Mouse (Mus musculus) Patski (cell line): ENCODE results near the gene Malsu1. TPM values are rescaled to one million over a fixed set of nuclear protein-coding genes. Genes with fewer than 3 reads are reported as not detected.

Experiments used
- ATAC-seq: fragments of 100-300 bp; one replicate; pipeline ENCODE4 v1.8.0; 2021
- CTCF ChIA-PET: fragments of 350-600 bp; sonication (Branson Sonifier 250); formaldehyde crosslinking; loops from one replicate; lab custom pipeline; 2022; ENCODE audit warnings: inconsistent platforms; lab: Charles Lee
- POLR2A ChIA-PET: fragments of 350-600 bp; sonication (Branson Sonifier 250); formaldehyde crosslinking; loops from one replicate; lab custom pipeline; 2022; ENCODE audit warnings: antibody characterized with exemption, inconsistent platforms; lab: Charles Lee
- DNase-seq: peaks from one replicate; pipeline ENCODE4 v3.0.0-alpha.2; 2011; ENCODE audit warnings: low read depth, low spot score
- H3K27me3 ChIP-seq: fragments of 371-371 bp; one replicate; pipeline ENCODE4 v1.5.1; 2021
- CTCF ChIP-seq: fragments of 100-300 bp; IDR thresholded peaks from one replicate; pipeline ENCODE4 v1.5.1; 2021
- in situ Hi-C: fragments of 300-500 bp; cut with MboI; formaldehyde crosslinking; loops from 3 replicates; pipeline ENCODE4 v1.11.1; 2018; ENCODE audit warnings: low pct_unique_long_range_greater_than_20kb, mixed read lengths
- polyA plus RNA-seq: library from polyadenylated mRNA; unstranded; gene quantifications from one replicate; pipeline ENCODE4 v1.2.3, GENCODE M21; 2021

Malsu1 gene
- 48.0 TPM for polyA plus RNA-seq

DNA sequence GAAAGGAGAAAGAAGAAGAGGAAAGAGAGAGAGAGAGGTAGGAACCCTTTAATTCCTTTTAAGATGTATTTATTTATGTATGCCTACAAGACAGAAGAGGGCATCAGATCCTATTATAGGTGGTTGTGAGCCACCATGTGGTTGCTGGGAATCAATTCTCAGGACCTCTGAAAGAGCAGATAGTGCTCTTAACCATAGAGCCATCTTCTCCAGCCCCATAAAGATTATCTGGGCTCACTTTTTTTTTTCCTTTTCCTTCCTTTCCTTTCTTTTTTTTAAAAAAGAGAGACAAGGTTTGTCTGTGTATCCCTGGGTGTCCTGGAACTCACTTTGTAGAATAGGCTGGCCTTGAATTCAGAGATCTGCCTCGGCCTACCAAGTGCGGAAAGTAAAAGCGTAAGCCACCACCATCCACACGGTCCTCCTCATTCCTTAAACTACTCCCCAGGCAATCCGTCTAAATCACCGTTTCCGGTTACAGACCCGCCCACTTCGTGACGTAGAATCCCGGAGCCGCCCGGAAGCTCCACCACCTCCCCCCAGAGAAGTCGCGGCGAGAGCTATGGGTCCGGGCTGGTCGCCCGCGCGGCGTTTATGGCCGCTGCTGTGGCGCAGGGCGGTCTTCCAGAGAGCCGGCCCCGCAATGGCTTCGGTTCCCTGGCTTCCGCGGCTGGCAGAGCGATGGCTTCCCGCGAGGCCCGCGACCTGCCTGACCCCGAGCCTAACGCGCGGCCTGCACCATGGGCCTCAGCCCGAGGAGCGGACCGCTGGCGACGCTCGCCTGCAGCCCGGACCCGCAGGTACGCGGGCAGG, at the start of gene Malsu1:
Gene Malsu1, plus strand, starts transcription at position 492 of the 813 bp plus-strand sequence.
- ChIA-PET CTCF (interaction anchor here (0.7 to 0.9 kb wide), 2 partner anchors 10 to 16 kb away, joined by 3 read pairs; no protein-coding TSS in a partner anchor), POLR2A (interaction anchor here (0.6 kb wide), 1 partner anchor 510 kb away, joined by 3 read pairs; no protein-coding TSS in a partner anchor)
- no peaks in the 10 kb centered on the region for H3K27me3 ChIP-seq
- in situ Hi-C loops, result no loop called here
- ATAC-seq, result peak; percentile 88
- peak; percentile 45 for TF ChIP-seq CTCF
- DNase-seq, result peak; percentile 67

DNA sequence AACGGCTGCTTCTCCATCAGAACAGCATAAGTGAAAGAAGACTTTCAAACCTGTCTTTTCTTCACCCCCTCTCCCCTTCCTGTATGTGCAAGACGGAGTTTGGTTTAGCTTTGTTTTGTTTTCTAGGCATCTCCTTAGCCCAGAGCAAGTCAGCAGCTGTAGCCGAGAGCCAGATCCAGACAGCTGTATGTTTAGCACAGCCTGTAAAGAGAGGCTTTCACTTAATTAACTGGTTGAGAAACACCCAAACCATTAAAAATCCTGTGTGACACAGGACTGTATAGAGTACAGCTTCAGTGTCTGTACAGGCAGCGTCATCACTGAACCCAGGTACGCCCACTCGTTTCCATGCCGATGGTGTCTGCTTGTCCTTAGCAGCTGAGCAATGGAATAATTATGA, 48.3 kb upstream of the Malsu1 start:
- no peaks in the 10 kb centered on the region for H3K27me3 ChIP-seq
- CTCF ChIA-PET, result interaction anchor here (0.8 to 1.2 kb wide), 4 partner anchors 9 to 67 kb away, joined by 3 to 4 read pairs (median 4); partner anchors contain the start of gene Gpnmb
- TF ChIP-seq CTCF, result no peak
- POLR2A ChIA-PET, result no interaction called here
- DNase-seq (no peak), ATAC-seq (no peak)
- in situ Hi-C loops, result no loop called here

DNA sequence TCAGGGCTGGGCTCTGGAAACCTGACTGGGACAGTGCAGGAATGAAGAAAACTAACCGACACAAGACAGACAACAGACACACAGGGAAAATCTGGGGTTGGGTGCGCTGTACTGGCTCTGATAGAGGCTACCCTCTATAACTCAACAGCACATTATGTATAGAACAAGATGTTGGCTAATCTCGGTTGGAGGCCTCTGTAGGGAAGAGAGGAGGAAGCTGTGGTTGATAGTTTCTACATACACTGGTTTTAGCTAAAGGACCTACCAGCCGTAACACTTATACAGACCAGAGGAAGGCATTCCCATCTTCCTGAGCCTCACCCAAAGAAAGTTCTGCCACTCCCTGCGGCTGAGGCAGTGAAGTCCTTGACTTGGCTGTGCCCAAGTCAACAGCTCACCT, 47.1 kb upstream of the Malsu1 start:
- in situ Hi-C loops, result no loop called here
- TF ChIP-seq CTCF, result no peak
- no peaks in the 10 kb centered on the region for H3K27me3 ChIP-seq
- ATAC-seq (no peak), DNase-seq (no peak)
- ChIA-PET CTCF (no interaction called here), POLR2A (no interaction called here)

DNA sequence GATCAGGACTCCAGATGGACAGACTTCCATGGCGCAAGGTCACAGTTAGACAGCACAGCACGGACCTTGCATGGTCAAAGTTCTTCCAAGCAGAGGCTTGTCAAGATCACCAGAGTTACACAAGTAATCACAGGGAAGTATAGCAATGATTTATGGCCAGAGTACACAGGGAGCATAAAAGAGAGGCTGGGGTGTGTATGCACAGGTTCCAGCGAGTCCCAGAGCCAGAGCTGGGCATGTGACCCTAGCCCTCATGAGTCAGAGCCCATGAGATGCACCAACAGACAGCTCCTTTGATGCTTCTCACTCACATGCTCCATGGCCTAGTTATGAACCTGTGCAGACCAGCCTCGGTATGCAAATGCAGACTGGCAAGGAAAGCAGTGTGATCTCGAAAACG, 45.6 kb upstream of the Malsu1 start:
- no peaks in the 10 kb centered on the region for H3K27me3 ChIP-seq
- ATAC-seq (no peak), DNase-seq (no peak)
- in situ Hi-C loops, result no loop called here
- ChIA-PET POLR2A (no interaction called here), CTCF (interaction anchor here (1.2 to 1.4 kb wide), 2 partner anchors 12 to 20 kb away, joined by 3 to 4 read pairs; no protein-coding TSS in a partner anchor)
- no peak for TF ChIP-seq CTCF

DNA sequence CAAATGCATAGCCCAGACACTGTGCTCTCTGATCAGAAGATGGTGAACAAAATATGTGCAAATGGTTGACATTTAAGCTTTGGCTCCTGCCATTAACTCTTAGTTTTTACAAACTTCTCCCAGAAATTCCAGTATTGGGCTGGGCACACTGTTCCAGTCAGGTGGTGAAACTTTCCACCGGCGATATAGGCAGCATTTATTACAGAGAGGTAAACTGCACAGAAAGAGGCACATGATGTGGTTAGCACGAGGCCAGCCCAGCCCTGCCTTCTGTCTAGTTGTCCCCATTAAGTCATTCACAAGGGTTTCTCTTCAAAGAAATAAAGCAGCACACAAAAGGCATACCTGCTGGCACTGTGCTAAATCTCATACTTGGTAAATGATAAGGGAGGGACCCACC, 44.9 kb upstream of the Malsu1 start:
- no peaks in the 10 kb centered on the region for H3K27me3 ChIP-seq
- ChIA-PET CTCF (interaction anchor here (1.2 to 1.4 kb wide), 3 partner anchors 9 to 21 kb away, joined by 3 to 4 read pairs (median 3); no protein-coding TSS in a partner anchor), POLR2A (no interaction called here)
- TF ChIP-seq CTCF, result no peak
- in situ Hi-C loops, result no loop called here
- DNase-seq (no peak), ATAC-seq (no peak)

DNA sequence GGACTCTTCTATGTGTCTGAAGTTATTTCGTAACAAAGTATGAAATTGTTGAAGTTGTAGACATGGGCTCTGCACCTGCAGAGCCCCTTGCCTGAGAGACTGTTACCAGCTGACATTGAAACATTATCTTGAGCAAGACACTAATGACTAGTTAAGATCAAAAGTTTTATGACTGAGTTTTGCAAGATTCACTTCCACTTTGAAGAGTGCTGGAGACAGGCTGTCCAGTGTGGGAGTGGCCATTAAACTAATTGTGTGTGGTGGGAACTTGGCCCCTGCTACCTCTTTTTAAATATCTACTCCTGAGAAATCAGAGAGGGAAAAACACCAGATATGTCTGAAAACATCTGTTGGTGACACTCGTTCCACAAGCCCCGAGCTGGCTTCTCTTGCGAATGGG, 42.4 kb upstream of the Malsu1 start:
- H3K27me3 ChIP-seq, result no peaks in the 10 kb centered on the region
- ATAC-seq, result no peak
- CTCF ChIA-PET, result interaction anchor here (1.6 kb wide), 1 partner anchor 24 kb away, joined by 5 read pairs; no protein-coding TSS in a partner anchor
- TF ChIP-seq CTCF, result no peak
- no peak for DNase-seq
- in situ Hi-C loops, result no loop called here
- POLR2A ChIA-PET, result no interaction called here

DNA sequence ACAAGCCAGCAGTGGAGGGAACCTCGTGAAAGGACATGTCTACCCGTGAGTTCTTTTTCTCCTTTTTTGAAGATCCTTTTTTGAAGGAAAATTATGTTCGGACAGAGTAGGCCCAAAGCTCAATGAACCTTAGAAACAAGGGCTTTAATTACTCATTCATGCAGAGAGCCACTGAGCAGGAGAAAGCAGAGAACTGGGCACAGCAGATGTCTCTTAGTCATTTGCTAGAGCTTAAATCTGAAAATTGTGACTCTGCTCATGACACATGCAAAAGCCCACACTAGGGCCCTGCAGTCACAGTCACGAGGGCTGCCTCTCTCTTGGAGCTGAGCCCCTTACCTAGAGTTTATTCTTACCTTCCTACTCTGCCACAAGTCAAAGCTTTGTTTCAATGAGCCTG, 40.8 kb upstream of the Malsu1 start:
- H3K27me3 ChIP-seq, result no peaks in the 10 kb centered on the region
- no peak for DNase-seq
- CTCF ChIA-PET, result interaction anchor here (1.0 kb wide), 1 partner anchor 16 kb away, joined by 3 read pairs; no protein-coding TSS in a partner anchor
- in situ Hi-C loops, result no loop called here
- TF ChIP-seq CTCF, result no peak
- POLR2A ChIA-PET, result interaction anchor here (0.6 kb wide), 1 partner anchor 137 kb away, joined by 3 read pairs; no protein-coding TSS in a partner anchor
- no peak for ATAC-seq

DNA sequence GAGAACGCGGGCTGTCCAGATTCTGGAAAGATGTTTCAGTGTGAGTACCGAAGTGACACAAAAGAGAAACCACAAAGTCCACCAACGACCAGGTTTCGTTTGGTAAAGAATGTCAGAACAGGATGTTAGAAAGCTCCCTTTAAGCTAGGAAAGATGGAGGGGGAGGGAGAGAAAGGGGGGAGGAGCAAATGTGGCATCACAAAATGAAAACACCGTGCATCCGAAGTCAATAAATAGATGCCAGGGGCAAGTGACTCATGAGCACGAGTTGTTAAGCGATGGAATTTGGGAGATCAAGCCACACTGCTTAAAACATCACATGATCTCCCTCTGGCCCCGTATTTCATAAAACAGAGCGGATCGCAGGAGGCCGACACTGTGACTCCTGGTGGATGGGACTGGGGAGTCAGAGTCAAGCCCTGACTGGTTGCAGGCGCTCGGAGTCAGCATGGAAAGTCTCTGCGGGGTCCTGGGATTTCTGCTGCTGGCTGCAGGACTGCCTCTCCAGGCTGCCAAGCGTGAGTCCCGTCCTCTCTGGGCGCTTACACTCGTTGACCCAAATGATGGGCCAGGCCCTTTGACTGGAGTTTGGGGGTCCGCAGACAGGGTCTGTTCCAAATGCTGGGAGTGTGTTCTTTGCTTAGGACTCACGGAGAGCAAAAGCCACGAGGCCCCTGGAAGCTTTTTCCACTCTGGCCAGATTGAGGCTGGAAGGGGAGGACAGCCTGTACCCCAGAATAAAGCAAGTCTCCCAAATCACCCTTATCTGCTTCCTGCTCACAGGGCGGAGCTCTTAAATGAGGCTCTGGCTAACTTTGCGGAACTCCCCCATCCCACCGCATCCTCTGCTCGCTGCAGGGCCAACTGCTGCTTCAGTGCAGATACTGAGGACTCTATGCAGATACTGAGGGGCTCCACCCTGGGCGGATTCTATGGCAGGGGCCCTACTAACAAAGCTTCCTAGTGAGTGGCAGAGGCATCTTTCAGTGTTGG, 37.0 kb upstream of the Malsu1 start, which contains the start of gene Gpnmb:
Gene Gpnmb, plus strand, starts transcription at position 272 of the 993 bp plus-strand sequence.
- in situ Hi-C loops, result no loop called here
- no peaks in the 10 kb centered on the region for H3K27me3 ChIP-seq
- CTCF ChIA-PET, result interaction anchor here (1.2 to 1.3 kb wide), 3 partner anchors 11 to 21 kb away, joined by 3 to 4 read pairs (median 3); no protein-coding TSS in a partner anchor
- TF ChIP-seq CTCF, result no peak
- POLR2A ChIA-PET, result no interaction called here
- ATAC-seq (no peak), DNase-seq (peak; percentile 60)

DNA sequence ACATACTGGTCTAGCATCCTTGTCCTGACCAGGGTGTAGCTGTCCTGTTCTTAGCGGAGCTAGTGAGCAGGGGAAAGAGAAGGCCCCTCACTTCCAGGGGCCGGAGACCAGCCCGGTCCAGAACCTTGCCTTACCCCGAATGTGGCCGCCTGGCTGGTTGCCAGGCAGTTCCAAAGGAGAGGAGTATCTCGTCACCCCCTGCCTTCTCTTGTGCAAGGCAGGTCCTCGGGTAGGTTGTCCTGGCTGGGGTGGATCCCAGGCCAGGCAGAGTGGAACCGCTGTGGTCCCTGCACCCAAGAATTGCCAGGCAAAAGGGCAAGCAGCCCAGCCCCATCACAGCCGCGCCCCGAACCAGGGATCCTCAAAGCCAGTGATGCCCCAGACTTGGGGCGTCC, 36.3 kb upstream of the Malsu1 start:
- no peak for TF ChIP-seq CTCF
- in situ Hi-C loops, result no loop called here
- ATAC-seq (no peak), DNase-seq (no peak)
- POLR2A ChIA-PET, result no interaction called here
- no peaks in the 10 kb centered on the region for H3K27me3 ChIP-seq
- CTCF ChIA-PET, result no interaction called here

DNA sequence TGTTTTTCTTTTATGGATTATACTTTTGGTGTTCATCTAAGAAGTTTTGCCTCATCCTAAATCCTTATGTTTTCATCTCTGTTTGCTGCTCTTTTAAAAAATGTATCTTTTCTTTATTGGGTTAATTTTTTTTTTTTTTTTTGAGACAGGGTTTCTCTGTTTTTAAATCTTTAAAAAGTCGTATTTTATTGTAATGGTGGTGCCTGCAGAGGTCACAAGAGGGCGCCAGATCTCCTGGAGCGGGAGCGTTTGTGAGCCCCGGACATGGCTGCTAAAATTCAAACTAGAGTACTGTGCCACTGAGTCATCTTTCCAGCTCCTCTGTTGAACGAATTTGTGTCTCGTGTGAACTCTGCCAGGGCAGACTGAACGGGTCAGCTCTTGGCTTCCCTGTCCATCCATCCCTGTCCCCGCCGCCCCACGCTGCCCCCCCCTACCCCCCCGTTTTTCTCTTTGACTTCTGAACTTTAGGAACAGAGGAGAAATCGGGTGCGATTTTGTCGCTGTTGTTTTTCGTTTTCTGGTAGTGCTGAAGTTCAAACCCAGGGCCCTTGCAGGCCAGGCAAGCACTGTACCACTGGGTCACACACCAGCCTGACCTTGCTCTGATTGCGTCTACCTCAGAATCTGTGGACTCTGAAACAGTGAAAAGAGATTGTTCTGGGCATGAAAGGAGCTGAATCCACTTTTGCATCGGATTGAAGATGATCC, 34.0 kb upstream of the Malsu1 start:
- ChIA-PET POLR2A (no interaction called here), CTCF (interaction anchor here (1.0 to 2.7 kb wide), 3 partner anchors 10 to 18 kb away, joined by 3 to 12 read pairs (median 4); no protein-coding TSS in a partner anchor)
- ATAC-seq (no peak), DNase-seq (no peak)
- no peaks in the 10 kb centered on the region for H3K27me3 ChIP-seq
- in situ Hi-C loops, result no loop called here
- TF ChIP-seq CTCF, result peak; percentile 71
